Mouse (Mus musculus) retina, adult 2 months (tissue): ENCODE measurements around the gene Tsfm.

Source experiments
- DNase-seq: peaks from one replicate; pipeline ENCODE4 v3.0.0-alpha.2; 2012; ENCODE audit warnings: low read depth, low spot score

Tsfm gene

DNA sequence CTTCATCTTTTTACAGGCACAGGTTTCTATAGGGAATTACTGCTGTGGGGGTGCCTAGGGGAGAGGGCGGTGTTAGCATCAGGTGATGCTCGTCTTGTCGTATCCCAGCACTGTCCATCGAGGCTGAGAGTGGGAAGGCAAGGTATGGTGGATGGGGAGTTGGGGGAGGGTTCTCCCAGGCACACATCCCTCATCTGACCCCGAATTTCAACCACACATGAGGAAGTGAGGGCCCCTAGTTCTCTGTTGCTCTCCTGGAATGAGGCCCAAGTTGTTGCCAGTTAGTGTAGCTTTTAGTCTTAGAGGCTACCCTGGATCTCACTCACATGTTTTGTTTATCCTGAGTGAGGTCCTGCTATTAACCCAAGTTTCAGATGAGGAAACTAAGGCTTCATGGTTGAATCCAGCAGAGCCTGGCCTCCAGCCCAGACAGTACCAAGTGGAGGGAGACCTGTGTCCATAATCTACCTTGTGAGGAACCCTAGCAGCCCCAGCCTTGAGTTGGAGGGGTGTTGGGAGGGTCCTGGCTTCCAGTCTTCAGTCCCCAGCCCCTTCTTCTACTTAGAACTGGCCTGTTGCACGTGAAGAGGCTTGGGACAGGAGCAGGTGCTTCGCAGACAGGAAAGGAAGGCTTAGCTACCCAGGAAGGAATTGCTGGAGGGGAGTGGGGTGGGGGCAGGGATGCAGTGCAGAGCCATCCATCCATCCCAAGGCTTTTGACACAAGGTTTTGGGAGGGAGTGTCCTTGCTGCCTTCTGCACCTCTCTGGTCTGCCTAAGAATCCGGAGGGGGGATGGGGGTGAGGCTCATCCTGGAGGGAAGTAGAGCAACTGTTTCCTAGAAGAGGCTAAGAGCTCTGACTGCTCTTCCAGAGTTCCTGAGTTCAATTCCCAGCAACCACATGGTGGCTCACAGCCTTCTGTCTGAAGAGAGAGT, 43.2 kb downstream of the Tsfm start:
- no peak for DNase-seq

DNA sequence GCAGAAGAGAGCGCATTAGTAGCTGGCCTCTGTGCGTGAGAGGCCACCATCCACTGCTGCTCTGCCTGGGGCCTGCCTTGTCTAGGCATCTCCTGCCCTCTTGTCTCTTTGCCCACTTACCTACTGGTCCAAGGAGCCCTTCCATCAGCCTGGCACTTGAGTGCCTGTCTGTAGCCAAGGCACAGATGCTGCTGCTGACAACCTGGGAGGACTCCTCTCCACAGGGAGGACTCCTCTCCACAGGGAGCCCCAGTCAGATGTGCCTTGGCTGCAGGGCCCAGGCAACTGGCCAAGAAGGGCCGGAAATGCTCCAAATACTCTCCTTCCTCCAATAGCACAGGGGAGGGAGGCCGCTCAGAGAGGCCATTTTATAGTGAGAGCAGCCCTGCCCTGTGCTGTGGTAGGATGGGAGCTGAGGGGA, 44.1 kb downstream of the Tsfm start:
- no peak for DNase-seq

DNA sequence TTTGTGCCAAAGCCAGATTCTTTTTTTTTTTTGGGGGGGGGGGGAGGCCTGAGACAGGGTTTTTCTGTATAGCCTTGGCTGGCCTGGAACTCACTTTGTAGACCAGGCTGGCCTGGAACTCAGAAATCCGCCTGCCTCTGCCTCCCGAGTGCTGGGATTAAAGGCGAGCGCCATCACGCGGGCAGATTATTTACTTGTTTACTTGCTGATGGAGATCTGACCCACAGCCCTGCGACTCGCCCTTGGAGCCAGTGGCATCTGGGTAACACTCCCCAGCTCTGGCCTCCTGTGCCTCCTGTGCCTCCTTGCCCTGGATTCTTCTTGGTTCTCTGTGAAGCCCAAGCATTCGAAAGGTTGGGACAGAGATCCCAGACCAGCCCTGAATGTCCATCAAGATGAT, 45.1 kb downstream of the Tsfm start:
- no peak for DNase-seq

DNA sequence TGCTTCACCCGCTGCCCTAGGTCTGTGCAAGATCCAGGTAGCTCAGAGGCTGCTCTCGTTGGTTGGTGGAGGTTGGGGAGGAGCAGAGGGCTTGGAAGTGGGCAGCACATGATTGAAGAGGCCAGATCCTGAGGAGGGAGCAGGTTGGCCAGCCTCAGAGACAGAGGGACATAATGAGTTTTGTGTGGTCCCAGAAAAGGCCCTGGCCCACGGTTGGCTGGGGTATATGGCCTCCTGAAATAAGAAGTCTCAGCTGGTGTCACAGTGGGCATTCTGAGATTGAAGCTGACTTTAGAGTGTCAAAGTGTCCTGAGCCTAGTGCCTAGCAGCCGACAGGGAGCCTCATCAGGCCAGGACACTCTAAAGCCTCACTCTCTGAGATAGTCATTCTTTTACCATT, 45.5 kb downstream of the Tsfm start:
- no peak for DNase-seq

DNA sequence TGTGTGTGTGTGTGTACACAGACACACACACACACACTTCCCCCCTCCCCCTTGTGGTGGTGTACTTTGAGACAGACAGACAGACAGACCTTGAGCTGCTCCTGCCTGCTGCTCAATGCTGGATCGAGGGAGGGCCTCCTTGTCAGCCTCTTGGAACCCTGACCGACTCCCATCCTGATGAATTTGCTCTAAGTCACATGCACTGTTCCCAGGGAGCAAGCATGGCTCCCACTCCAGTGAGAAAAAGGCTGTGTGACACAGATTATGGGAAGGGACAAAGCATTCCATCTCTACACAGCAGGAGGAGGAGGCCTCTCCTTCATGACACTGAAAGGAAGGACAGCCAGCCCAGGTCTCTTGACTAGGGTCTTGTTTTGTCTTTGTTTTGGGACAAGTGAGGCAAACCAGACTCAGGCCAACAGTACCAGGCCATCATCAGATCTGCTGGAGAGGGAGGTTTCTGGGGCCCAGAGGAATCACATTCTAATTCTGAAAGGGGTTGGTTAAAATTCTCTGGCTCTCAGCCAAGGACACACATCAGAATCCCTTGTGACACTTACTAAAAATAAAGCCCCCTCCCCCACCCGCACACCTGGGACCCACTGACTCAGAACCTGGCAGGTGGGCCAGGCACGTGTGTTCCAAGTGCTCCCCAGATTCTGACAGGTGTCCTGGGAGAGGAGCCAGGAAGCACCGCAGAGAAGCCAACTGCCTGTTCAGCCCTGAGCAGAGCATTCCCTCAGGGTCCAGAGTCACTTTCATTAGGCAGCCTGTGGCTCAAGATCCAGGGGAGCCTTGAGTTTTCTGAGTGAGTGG, 46.2 kb downstream of the Tsfm start:
- no peak for DNase-seq

DNA sequence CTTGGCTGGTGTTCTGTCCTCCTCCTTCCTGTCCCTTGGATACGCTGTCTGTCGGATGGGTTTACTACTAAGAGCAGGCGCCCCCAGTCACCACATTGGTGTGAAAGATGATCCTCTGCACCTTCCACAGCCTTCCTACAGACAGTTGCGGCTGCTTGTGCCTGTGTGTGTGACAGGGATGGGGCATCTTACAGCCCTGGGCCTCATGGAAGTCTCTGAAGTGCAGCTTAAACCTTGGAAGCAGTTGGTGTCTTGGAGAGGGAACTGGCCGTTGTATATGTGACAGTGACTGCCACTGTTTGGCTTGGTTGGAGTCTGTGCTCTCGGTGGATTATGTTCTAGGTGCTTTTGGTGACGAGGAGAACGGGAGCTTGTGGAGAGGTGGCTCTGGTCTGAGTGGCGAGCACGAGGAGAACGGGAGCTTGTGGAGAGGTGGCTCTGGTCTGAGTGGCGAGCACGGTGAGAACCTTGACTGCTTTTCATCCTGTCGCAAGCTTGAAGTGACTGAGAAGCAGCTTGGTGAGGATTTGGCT, 47.4 kb downstream of the Tsfm start:
- no peak for DNase-seq

DNA sequence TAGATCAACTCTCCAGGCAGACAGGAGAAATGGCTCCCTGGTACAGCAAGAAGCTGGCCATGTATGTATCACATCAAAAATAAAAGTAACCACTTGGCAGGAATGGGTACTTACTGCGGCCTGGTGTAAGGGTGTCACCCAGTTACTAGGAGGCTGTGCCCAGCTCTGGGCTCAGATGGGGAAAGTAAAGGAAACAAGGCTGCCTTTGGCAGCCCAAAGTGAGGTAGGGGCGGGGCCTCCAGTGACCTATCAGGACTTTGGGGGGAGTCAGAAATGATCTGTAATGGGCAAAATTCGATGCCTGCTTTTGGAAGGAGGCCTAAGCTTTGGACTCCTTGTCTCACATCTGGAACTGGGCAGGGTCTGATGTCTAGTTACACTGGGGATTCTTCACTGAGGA, 48.9 kb downstream of the Tsfm start:
- no peak for DNase-seq

DNA sequence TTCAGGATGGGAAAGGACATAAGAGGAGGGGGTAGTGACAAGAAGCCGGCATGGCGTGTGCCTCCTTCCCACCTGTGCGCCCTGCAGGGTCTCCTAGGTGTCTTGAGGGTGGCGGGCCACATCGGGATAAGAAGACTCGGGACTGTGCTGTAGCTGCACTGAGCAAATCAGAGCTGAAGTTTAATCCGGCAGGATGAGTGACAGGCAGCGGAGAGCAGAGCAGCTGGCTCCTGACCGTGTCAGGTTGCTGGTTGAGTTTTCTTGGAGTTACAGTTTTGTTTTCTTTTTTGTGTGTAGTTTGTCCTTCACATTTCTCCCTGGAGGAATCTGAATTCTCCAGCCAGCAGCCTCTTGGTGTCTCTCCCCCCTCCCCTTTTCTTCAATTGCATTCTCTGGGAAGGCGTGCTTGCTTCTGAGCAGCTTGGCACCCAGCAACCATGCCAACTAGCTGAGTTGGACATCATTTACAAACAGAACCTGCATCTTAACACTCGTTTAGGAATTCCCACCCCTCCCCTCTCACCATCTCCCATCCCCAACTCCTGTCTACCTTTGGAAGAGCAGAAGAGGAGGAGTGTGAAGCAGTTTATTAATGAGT, 49.6 kb downstream of the Tsfm start:
- no peak for DNase-seq

DNA sequence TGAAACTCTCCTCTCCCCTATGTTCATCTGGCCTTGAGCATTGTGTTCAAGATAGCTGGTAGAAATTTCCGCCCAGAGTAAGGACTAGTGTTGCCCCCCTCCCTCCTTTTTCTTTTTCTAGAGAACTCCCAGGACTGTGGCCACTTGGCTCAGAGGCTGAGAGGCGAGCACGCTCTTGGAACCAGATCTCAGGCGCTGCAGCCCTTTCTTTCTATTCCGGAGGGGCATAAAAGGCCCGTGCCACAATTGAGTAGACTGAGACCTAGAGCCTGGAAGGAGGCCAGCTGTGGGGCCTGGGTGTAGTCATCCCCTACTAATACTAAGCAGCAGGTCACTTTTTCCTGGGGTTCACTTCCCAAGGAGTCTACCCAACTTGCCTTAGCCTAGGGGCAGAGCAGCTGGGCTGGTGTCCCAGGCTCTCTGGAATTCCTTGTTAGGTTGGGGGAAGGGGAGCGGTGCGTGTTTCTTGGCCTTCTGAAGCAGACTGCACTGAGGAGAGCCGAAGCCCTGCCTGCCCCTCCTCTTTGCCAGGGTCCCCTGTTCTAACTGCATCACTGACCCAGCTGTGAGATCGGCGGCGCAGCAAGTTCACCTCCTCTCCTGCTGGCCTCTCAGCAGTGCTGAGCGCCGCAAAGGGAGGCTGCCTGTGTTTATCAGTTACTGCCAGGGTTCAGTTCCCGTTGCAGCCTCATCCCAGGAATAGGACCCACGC, 50.3 kb downstream of the Tsfm start:
- no peak for DNase-seq

DNA sequence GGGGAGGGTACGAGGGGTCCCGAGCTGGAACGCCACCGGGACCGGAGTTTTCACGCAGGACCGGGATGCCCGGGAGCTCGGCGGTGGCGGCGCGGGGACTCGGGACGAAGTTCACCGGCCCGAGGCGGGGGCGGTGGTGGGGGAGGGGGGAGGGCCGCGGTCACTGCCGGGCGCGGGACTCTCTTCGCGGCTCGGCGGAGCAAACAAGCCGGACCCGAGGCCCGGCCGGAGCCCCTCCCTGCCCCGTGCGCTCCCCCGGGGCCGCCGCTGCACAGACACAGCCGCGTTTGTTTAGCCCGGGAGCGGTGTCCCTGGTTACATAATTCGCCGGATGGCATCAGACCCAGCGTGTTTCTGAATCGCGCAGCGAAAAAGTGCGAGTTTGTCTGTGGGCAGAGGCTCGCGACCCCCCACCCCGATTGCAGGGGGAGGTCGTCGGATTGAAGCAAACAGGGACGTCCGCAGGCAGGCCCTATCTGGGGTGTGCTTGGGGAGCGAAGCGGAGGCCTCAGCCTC, 50.9 kb downstream of the Tsfm start:
- no peak for DNase-seq

DNA sequence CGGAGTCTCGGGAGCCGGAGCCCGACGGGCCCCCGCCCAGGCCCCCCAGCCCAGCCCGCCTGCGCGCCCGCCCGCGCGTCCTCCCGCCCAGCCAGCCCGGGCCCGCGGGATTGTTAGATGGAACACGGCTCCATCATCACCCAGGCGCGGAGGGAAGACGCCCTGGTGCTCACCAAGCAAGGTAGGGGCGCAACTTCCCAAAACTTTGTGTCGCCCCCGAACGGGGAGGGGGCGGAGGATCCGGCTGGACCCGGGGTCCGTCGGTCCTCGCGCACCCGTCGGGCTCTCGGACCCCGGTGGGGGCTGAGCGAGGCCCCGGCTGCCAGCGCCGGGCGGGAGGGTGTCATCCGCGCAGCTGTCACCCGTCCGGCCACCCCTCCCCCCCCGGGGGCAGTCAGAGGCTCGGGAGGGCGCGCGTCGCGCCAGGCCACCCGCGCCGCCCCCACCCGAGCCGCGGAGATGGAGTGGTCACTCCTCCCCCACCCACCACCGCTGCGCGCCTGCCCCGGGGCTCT, 51.5 kb downstream of the Tsfm start:
- no peak for DNase-seq

DNA sequence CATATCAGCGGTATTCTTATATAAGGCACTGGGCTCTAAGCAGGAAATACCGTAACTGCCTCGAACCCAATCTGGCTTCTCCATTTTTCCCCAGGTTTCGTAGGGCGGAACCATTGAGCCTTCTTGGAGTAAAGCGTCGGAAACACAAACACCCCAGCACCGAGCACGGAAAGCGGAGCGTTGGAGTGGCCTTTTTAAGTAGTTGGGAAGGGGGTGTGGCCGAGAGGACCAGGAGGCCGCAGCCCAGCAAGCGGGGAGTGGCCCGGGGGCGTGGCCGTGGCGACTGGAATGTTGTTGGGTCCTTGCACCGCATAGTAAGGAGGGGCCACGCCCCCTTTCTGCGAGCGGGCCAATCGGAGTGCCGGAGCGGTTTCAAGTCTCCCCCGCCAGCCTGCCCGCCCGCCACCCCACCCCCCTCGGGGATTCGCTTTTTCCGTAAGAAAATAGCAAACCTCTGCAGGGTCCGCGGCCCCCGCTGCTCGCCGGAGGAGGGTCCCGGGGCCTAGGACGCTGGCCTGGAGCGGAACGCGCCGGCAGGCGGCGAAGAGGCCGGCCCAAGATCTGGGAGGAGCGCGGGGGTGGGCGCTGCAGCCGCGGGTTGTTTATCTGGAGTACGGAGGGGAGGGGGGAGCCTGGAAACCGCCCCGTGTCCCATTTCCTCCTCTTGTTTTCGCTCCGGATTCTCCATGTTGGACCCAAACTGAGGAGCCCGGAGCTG, 52.2 kb downstream of the Tsfm start, which contains the start of gene Ctdsp2:
Gene Ctdsp2, plus strand, starts transcription at position 441 of the 718 bp plus-strand sequence.
- DNase-seq: peak; percentile 96

DNA sequence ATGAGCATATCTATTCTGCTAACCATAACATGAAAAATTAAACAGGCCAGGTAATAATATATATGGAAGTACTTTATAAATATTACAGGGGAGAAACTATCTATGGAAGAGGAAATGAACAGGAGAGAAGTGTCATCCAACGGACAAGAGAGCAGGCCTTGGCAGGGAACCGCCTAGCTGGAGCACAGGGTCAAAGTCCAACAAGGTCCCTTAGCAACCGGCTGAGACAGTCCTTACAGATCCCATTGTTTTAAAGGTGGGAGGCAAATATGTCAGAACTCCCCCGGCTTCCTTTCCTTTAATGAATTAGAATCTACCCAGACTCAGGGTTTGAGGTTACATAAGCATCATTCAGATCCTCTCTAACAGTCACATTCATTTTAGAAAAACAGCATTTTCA, 53.6 kb downstream of the Tsfm start:
- no peak for DNase-seq

DNA sequence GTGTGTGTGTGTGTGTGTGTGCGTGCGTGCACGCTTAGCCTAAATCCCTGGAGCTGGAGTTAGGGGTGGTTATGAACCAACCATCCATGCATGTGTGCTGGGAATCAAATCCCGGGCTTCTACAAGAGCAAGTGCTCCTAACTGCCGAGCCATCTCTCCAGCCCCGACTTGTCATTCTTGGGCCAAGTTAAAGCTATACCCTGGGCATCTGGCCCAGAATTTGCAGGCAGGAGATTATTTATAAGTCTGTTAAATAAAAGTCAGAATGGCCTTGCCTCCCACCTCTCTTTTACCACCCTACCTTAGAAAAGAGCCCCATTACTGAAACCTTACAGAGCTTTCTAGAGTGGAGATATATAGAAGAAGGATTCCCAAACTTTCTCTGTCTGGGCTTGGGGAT, 54.9 kb downstream of the Tsfm start:
- no peak for DNase-seq

DNA sequence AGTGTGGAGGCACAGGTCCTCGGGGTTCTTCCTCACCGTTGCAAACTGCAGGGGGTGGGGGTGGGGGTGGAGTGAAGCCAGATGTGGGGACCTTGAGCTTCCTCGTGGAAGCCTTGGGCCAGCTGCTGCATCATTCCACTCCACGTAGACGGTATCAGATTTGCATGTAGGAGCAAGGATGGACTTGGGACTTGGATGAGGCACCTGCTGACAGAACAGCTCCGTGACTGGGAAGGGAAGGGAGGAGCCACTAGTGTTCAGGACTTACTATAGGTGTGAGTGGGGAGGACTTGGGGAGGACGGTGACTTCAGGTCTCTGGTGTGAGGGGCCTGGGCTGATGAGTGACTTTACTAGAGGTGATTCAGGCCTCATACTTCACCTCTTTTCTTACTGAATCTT, 57.7 kb downstream of the Tsfm start:
- no peak for DNase-seq

DNA sequence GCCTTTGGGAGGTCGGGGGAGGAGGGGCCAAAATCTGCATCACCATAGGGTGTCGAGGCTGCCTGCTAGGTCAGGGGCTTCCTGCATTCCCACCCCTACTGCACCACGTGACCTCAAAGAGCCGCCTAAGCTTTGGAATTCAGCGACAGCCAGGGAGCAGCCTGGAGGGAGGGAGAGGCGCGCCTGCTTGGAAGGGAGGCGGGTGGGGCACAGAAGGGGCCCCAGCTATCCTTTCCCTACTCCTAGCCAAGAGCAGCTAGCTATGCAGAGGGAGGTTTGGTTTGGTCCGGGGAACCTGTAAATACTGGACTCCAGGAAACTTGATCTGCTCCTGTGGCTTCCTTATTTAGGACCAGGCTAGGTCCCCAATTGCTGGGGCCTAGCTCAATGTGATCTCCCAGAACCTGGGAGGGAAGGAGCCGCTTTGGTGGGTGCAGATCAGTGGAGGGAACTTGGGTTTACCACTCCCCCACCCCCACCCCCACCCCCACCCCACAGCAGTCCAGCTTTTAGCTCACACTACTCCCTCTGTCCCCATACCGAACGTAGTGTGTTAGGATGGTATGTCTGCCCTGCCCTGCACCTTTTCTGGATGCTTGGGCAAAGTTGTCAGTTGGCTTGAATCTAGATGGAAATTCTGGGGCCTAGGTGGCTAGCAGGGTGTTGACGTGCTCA, 58.5 kb downstream of the Tsfm start:
- no peak for DNase-seq

DNA sequence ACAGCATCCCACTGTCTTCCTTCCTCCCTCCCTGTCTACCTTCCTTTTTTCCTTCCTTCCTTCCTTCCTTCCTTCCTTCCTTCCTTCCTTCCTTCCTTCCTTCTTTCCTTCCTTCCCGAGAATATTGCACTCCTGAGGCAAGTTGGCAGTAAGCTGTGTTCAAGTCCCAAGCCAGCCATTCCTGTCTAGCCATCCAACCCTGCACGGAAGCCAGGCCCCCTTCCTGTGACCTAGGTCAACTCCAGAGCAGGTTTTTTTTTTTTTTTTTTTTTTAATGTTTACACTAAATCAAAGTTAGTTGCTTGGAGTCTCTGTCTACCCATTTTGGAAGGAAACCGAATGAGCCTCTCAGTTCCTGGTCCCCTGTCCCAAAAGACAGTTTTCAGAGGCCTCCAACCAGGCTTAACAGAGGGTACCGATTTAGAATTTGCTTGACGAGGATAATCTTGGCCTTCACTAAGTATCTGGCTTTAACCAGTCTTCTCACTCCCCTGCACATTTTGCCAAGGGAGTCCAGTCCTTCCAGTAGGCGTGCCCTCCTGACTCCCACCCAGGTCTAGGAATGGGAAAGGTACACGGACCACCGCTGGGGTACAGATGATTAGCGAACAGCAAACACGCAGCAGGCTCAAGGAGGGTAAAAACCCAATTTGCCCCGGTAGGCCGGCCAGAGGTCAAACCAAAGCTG, 59.1 kb downstream of the Tsfm start:
- no peak for DNase-seq

DNA sequence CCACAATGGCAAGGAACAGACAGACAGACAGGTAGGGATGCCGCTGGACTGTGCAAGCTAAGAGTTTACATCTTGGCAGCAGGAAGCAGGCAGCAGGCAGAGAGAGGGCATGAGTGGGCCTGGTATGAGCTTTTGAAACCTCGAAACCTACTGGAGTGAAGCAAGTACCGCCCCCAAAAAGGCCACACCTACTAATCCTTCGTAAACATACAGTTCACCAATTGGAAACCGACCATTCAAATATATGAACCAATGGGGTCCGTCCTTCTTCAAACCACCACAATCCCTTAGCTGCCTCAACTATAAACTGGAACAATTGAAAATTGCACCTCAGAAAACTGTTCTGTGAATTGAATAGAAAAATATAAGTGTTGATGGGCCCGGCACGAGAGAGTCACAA, 66.8 kb downstream of the Tsfm start:
- no peak for DNase-seq

DNA sequence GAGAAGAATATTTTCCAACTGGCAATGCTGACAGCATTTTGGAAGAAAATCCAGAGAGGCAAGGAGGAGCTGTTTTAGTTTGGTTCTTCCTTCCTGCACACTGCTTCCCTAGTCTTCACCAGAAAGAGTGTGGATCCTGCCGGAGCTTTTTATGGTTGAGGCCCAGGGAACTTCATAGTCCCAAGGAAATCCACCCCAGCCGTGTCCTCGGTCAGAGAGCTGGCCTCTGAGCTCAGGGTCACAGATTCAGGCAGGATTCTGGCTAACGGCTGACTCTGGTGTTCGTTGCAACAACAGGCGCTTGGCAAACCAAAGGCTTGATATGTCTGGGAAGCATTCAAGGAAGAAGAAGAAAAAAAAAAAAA, 67.7 kb downstream of the Tsfm start:
- no peak for DNase-seq
